ENCODE assay signal across 13 mouse cellular contexts in genomic region chr5:76130292-76130691, GRCm38 (mm10). TPM values are rescaled to one million over a fixed set of nuclear protein-coding genes. Genes with fewer than 3 reads are reported as not detected.
DNase-seq lines count a peak whose midpoint lies in the region; ATAC-seq and TF ChIP-seq lines count a peak whose summit lies in the region.
"Had no signal": no experiment of that assay in that cellular context is flagged by ENCODE, and none has a peak within 500 bp of the region (broad histone marks: within the 10 kb centered on the region; RNA-seq: fewer than 3 reads in every experiment).

No protein-coding gene starts in this region.

- TF ChIP-seq EP300 in stomach, postnatal 0 days (optimal IDR thresholded peaks at IDR 0.05): no peak

- 35% methylated on average over 2 of the region's 2 CpGs for whole genome bisulfite sequencing in midbrain, postnatal 0 days
- WGBS in midbrain, embryonic 11.5 days: 63% methylated on average over 2 of the region's 2 CpGs
- WGBS in stomach, postnatal 0 days: 36% methylated on average over 2 of the region's 2 CpGs

- TF ChIP-seq CTCF in midbrain, postnatal 0 days (IDR thresholded peaks at IDR 0.05): peak; percentile 57
- TF ChIP-seq CTCF in stomach, postnatal 0 days (IDR thresholded peaks at IDR 0.05; ENCODE audit: low read depth): peak; percentile 42

- H3K9me3 ChIP-seq in midbrain, postnatal 0 days (ENCODE audit: low read length): no peaks in the 10 kb centered on the region
- no peaks in the 10 kb centered on the region for H3K9me3 ChIP-seq in midbrain, embryonic 11.5 days (ENCODE audit: control insufficient read depth, low read length)
- no peaks in the 10 kb centered on the region for H3K9me3 ChIP-seq in stomach, postnatal 0 days (ENCODE audit: control insufficient read depth, low read length)
- H3K9me3 ChIP-seq: G1E; hindbrain, embryonic 13.5 days; midbrain, embryonic 15.5 days; neural tube, embryonic 13.5 days had no signal

- peak; percentile 29 for DNase-seq in embryo, embryonic 10 days (ENCODE audit: low spot score)
- DNase-seq in embryo, embryonic 9.5 days (ENCODE audit: extremely low spot score): no peak
- DNase-seq in layer of hippocampus, adult 11-12 months (ENCODE audit: low spot score): peak; percentile 24
- no peak for DNase-seq in layer of hippocampus, postnatal 36 days
- DNase-seq in midbrain, postnatal 0 days (ENCODE audit: low spot score): peak; percentile 39
- no peak for DNase-seq in midbrain, embryonic 11.5 days (ENCODE audit: low spot score, missing footprints)
- DNase-seq in stomach, postnatal 0 days (ENCODE audit: low spot score): no peak
- DNase-seq in kidney, adult 8-10 months: no peak
- DNase-seq: cerebellum, adult 9-10 months had no signal

- H3K36me3 ChIP-seq in midbrain, postnatal 0 days (ENCODE audit: insufficient read depth, low read length): no peaks in the 10 kb centered on the region
- H3K36me3 ChIP-seq in midbrain, embryonic 11.5 days (ENCODE audit: control insufficient read depth, insufficient read depth, low read length): no peaks in the 10 kb centered on the region
- H3K36me3 ChIP-seq in stomach, postnatal 0 days (ENCODE audit: control insufficient read depth, insufficient read depth, low read length): no peaks in the 10 kb centered on the region
- H3K36me3 ChIP-seq: G1E; hindbrain, embryonic 13.5 days; midbrain, embryonic 15.5 days; neural tube, embryonic 13.5 days had no signal

- no peak overlapping the region for H3K27ac ChIP-seq in midbrain, postnatal 0 days (ENCODE audit: low read depth, low read length)
- H3K27ac ChIP-seq in midbrain, embryonic 11.5 days (ENCODE audit: low read depth, low read length): no peak overlapping the region
- H3K27ac ChIP-seq in stomach, postnatal 0 days (replicated peaks): no peak overlapping the region
- H3K27ac ChIP-seq: hindbrain, embryonic 13.5 days; midbrain, embryonic 15.5 days; neural tube, embryonic 13.5 days had no signal

- H3K4me3 ChIP-seq in midbrain, postnatal 0 days (ENCODE audit: low read depth, low read length): no peak overlapping the region
- H3K4me3 ChIP-seq in midbrain, embryonic 11.5 days (ENCODE audit: low read depth, low read length): no peak overlapping the region
- H3K4me3 ChIP-seq in stomach, postnatal 0 days (ENCODE audit: low read depth, low read length): no peak overlapping the region
- H3K4me3 ChIP-seq: hindbrain, embryonic 13.5 days; midbrain, embryonic 15.5 days; neural tube, embryonic 13.5 days had no signal

- no peaks in the 10 kb centered on the region for H3K4me1 ChIP-seq in midbrain, postnatal 0 days (ENCODE audit: insufficient read depth, low read length)
- H3K4me1 ChIP-seq in midbrain, embryonic 11.5 days (ENCODE audit: control insufficient read depth, insufficient read depth, low read length): no peaks in the 10 kb centered on the region
- no peaks in the 10 kb centered on the region for H3K4me1 ChIP-seq in stomach, postnatal 0 days (replicated peaks; ENCODE audit: control insufficient read depth, insufficient read depth)
- H3K4me1 ChIP-seq: hindbrain, embryonic 13.5 days; midbrain, embryonic 15.5 days; neural tube, embryonic 13.5 days had no signal

- no peaks in the 10 kb centered on the region for H3K27me3 ChIP-seq in midbrain, postnatal 0 days (ENCODE audit: insufficient read depth, low read length)
- no peaks in the 10 kb centered on the region for H3K27me3 ChIP-seq in midbrain, embryonic 11.5 days (ENCODE audit: control insufficient read depth, insufficient read depth, low read length)
- no peaks in the 10 kb centered on the region for H3K27me3 ChIP-seq in stomach, postnatal 0 days (ENCODE audit: control insufficient read depth, insufficient read depth, low read length)
- H3K27me3 ChIP-seq: hindbrain, embryonic 13.5 days; midbrain, embryonic 15.5 days; neural tube, embryonic 13.5 days had no signal

- no peak for ATAC-seq in midbrain, postnatal 0 days (ENCODE audit: low FRiP score)
- ATAC-seq in midbrain, embryonic 11.5 days (ENCODE audit: low FRiP score): no peak
- no peak for ATAC-seq in stomach, postnatal 0 days (ENCODE audit: low FRiP score, low TSS enrichment)
- ATAC-seq: midbrain, embryonic 15.5 days had no signal

- no peak overlapping the region for H3K4me2 ChIP-seq in midbrain, postnatal 0 days (ENCODE audit: low read depth, low read length, poor library complexity, severe bottlenecking)
- no peak overlapping the region for H3K4me2 ChIP-seq in midbrain, embryonic 11.5 days
- H3K4me2 ChIP-seq in stomach, postnatal 0 days (replicated peaks; ENCODE audit: low read depth): no peak overlapping the region
- H3K4me2 ChIP-seq: hindbrain, embryonic 13.5 days; midbrain, embryonic 15.5 days; neural tube, embryonic 13.5 days had no signal

- H3K9ac ChIP-seq in midbrain, postnatal 0 days (replicated peaks; ENCODE audit: low read length, poor library complexity, severe bottlenecking): no peak overlapping the region
- H3K9ac ChIP-seq in midbrain, embryonic 11.5 days (ENCODE audit: low read length): no peak overlapping the region
- H3K9ac ChIP-seq in stomach, postnatal 0 days (ENCODE audit: low read length): no peak overlapping the region
- H3K9ac ChIP-seq: hindbrain, embryonic 13.5 days; midbrain, embryonic 15.5 days; neural tube, embryonic 13.5 days had no signal

RNA-seq across cellular contexts. Expression of gene Srd5a3, which starts 9.8 kb away (rescaled TPM):
- total RNA-seq in layer of hippocampus, postnatal 36 days (2021): 10 to 100 TPM; 19.1 to 20.8 TPM
- 11.9 and 17.4 TPM in 2 replicates for total RNA-seq in midbrain, postnatal 0 days (2014; rRNA removed)
- polyA plus RNA-seq in midbrain, postnatal 0 days (2015; fragmentation: Nextera tagmentation; extraction: Ambion mirVana): 19.2 and 19.8 TPM in 2 replicates
- polyA plus RNA-seq in midbrain, embryonic 11.5 days (2014; fragmentation: Nextera tagmentation; extraction: Ambion mirVana): 14.2 and 14.7 TPM in 2 replicates
- polyA plus RNA-seq in stomach, postnatal 0 days (2015; fragmentation: Nextera tagmentation; extraction: Ambion mirVana): 28.4 and 29.5 TPM in 2 replicates

RNA-seq across cellular contexts. Expression of gene Tmem165, which starts 53.4 kb away (rescaled TPM):
- 10 to 100 TPM; 33.1 to 33.5 TPM for total RNA-seq in layer of hippocampus, postnatal 36 days (2021)
- 77.1 and 80.9 TPM in 2 replicates for total RNA-seq in midbrain, postnatal 0 days (2014; rRNA removed)
- polyA plus RNA-seq in midbrain, postnatal 0 days (2015; fragmentation: Nextera tagmentation; extraction: Ambion mirVana): 42.7 and 43.6 TPM in 2 replicates
- 100 and 102 TPM in 2 replicates for polyA plus RNA-seq in midbrain, embryonic 11.5 days (2014; fragmentation: Nextera tagmentation; extraction: Ambion mirVana)
- 72.3 and 74.3 TPM in 2 replicates for polyA plus RNA-seq in stomach, postnatal 0 days (2015; fragmentation: Nextera tagmentation; extraction: Ambion mirVana)

Comparison
In these comparisons a context has a peak if more than half of its experiments do, and no peak if none do; other contexts are left out.
1. DNase-seq: peak in embryo, embryonic 10 days (single experiment), layer of hippocampus, adult 11-12 months (single experiment) and midbrain, postnatal 0 days (single experiment); none in embryo, embryonic 9.5 days (single experiment), layer of hippocampus, postnatal 36 days (0 of 2), midbrain, embryonic 11.5 days (single experiment), stomach, postnatal 0 days (single experiment) and kidney, adult 8-10 months (0 of 2).